Mouse (Mus musculus) C2C12 (cell line): ENCODE results near the gene Cnn2. TPM values are rescaled to one million over a fixed set of nuclear protein-coding genes. Genes with fewer than 3 reads are reported as not detected.
"Not testable (repeated sequence)": the region's sequence is repeated elsewhere in the genome, so short reads cannot be mapped to it uniquely, and the experiment has no call there.

ENCODE experiments used
- H3K27me3 ChIP-seq: one replicate; pipeline ENCODE4 v1.6.1; 2011; ENCODE audit not compliant: control insufficient read depth, insufficient read depth, insufficient read length
- H3K36me3 ChIP-seq: one replicate; pipeline ENCODE4 v1.6.1; 2011; ENCODE audit not compliant: control insufficient read depth, insufficient read depth
- H3K4me3 ChIP-seq: one replicate; pipeline ENCODE4 v1.5.1; 2011; ENCODE audit warnings: mild to moderate bottlenecking, control low read depth; ENCODE audit not compliant: poor library complexity, insufficient read depth, severe bottlenecking
- H3K79me2 ChIP-seq: one replicate; pipeline ENCODE4 v1.6.1; 2011; ENCODE audit not compliant: control insufficient read depth, insufficient read depth
- H3K79me3 ChIP-seq: one replicate; pipeline ENCODE4 v1.6.1; 2011; ENCODE audit warnings: low read depth, control low read depth
- H3ac ChIP-seq: one replicate; pipeline ENCODE3; 2011; ENCODE audit warnings: low read depth; ENCODE audit not compliant: control insufficient read depth, insufficient read length
- CEBPB ChIP-seq: IDR thresholded peaks from one replicate; pipeline ENCODE4 v1.6.1; 2011; ENCODE audit warnings: low read depth, mild to moderate bottlenecking, control low read depth, moderate library complexity
- CTCF ChIP-seq: IDR thresholded peaks from one replicate; pipeline ENCODE4 v1.5.1; 2011; ENCODE audit not compliant: control insufficient read depth, insufficient read depth, insufficient read length
- FOSL1 ChIP-seq: IDR thresholded peaks from one replicate; pipeline ENCODE4 v1.8.0; 2011; ENCODE audit warnings: mild to moderate bottlenecking, low read length; ENCODE audit not compliant: poor library complexity, insufficient read depth, severe bottlenecking
- MAX ChIP-seq: IDR thresholded peaks from one replicate; pipeline ENCODE4 v1.6.1; 2011; ENCODE audit warnings: mild to moderate bottlenecking, control low read depth
- MYOD1 ChIP-seq: IDR thresholded peaks from one replicate; pipeline ENCODE4 v1.6.1; 2011; ENCODE audit warnings: low read depth; ENCODE audit not compliant: control insufficient read depth, insufficient read length
- MYOG ChIP-seq: IDR thresholded peaks from one replicate; pipeline ENCODE4 v1.6.1; 2011; ENCODE audit not compliant: control insufficient read depth, insufficient read length; ENCODE audit errors: extremely low read depth
- USF1 ChIP-seq: IDR thresholded peaks from one replicate; pipeline ENCODE4 v1.6.1; 2011; ENCODE audit warnings: low read depth, mild to moderate bottlenecking, control low read depth, moderate library complexity
- polyA plus RNA-seq: library from polyadenylated mRNA; unstranded; fragments of >200 nt; fragmentation: generic; extraction: Trizol; gene quantifications from one replicate; pipeline ENCODE4 v1.2.1, GENCODE M21; 2012; ENCODE audit warnings: missing spikeins

The Cnn2 gene
- polyA plus RNA-seq, 1 experiment = 437 TPM

- no peak overlapping the region for H3ac ChIP-seq
- peaks cover 18% of the 10 kb centered on the region for H3K79me2 ChIP-seq
- no peak overlapping the region for H3K4me3 ChIP-seq
- H3K36me3 ChIP-seq = peaks cover 7% of the 10 kb centered on the region
- TF ChIP-seq FOSL1 (no peak), MAX (no peak), MYOG (no peak), CTCF (no peak)
- H3K79me3 ChIP-seq = peaks cover 16% of the 10 kb centered on the region
- no peaks in the 10 kb centered on the region for H3K27me3 ChIP-seq
Observed at GRCm38 (mm10) chr10:79956643-79957154, 31.7 kb upstream of the Cnn2 start.

GRCm38 (mm10) chr10:79958140-79958816 lies 30.1 kb upstream of the Cnn2 start:
- peaks cover 22% of the 10 kb centered on the region for H3K36me3 ChIP-seq
- no peaks in the 10 kb centered on the region for H3K27me3 ChIP-seq
- TF ChIP-seq CTCF = peak; percentile 97
- TF ChIP-seq USF1 = no peak
- peaks cover 20% of the 10 kb centered on the region for H3K79me3 ChIP-seq
- no peak overlapping the region for H3ac ChIP-seq
- H3K4me3 ChIP-seq = no peak overlapping the region
- peaks cover 32% of the 10 kb centered on the region for H3K79me2 ChIP-seq

- Histone ChIP-seq H3K79me3 (peaks cover 20% of the 10 kb centered on the region), H3K36me3 (peaks cover 27% of the 10 kb centered on the region), H3K79me2 (peaks cover 32% of the 10 kb centered on the region)
- H3K4me3 ChIP-seq, H3ac ChIP-seq, H3K27me3 ChIP-seq: not testable (repeated sequence)
Observed at GRCm38 (mm10) chr10:79959412-79959811, 29.0 kb upstream of the Cnn2 start.

GRCm38 (mm10) chr10:79959847-79960601 lies 28.4 kb upstream of the Cnn2 start, which contains the start of gene Wdr18:
Gene Wdr18, plus strand, starts transcription at chr10:79960152.
- H3K79me3 ChIP-seq = peaks cover 20% of the 10 kb centered on the region
- H3ac ChIP-seq = peak within 1 kb of the TSS; percentile 99
- peak within 1 kb of the TSS; percentile 98 for H3K4me3 ChIP-seq
- peaks cover 32% of the 10 kb centered on the region for H3K79me2 ChIP-seq
- H3K27me3 ChIP-seq = no peaks in the 10 kb centered on the region
- TF ChIP-seq USF1 (no peak), MYOG (no peak), MYOD1 (peak; percentile 8), CEBPB (no peak), CTCF (peak; percentile 80), MAX (peak; percentile 70), FOSL1 (no peak)
- H3K36me3 ChIP-seq = peaks cover 32% of the 10 kb centered on the region

- peak overlapping the region; percentile 98 for H3K4me3 ChIP-seq
- peaks cover 20% of the 10 kb centered on the region for H3K79me3 ChIP-seq
- H3K36me3 ChIP-seq = peaks cover 38% of the 10 kb centered on the region
- H3K79me2 ChIP-seq = peaks cover 32% of the 10 kb centered on the region
- H3K27me3 ChIP-seq = no peaks in the 10 kb centered on the region
- peak overlapping the region; percentile 99 for H3ac ChIP-seq
- TF ChIP-seq USF1 (no peak), MYOG (no peak), CEBPB (no peak), MYOD1 (no peak), CTCF (no peak), MAX (no peak), FOSL1 (no peak)
Observed at GRCm38 (mm10) chr10:79960671-79961294, 27.6 kb upstream of the Cnn2 start.

GRCm38 (mm10) chr10:79964727-79965126 lies 23.7 kb upstream of the Cnn2 start:
- H3K36me3 ChIP-seq = peaks cover 64% of the 10 kb centered on the region
- no peak overlapping the region for H3ac ChIP-seq
- peaks cover 20% of the 10 kb centered on the region for H3K79me3 ChIP-seq
- peaks cover 32% of the 10 kb centered on the region for H3K79me2 ChIP-seq
- H3K27me3 ChIP-seq = no peaks in the 10 kb centered on the region
- TF ChIP-seq FOSL1 (no peak), USF1 (no peak), CEBPB (no peak), MAX (no peak), MYOG (no peak), MYOD1 (no peak), CTCF (no peak)
- no peak overlapping the region for H3K4me3 ChIP-seq
